Mouse (Mus musculus): Measurements from ENCODE around the gene Arg2. TPM values are rescaled to one million over a fixed set of nuclear protein-coding genes. Genes with fewer than 3 reads are reported as not detected.
A peak's percentile ranks its signal among the peaks of the same experiment; 100 is the strongest.

Arg2 gene
- polyA plus RNA-seq, 1 experiment from 2014 or later: 0.14 TPM

GRCm38 (mm10) chr12:79192193-79192592 lies 61.6 kb downstream of the Arg2 start, which contains the start of gene Rdh11:
Gene Rdh11, minus strand, starts transcription at chr12:79192293.
- Histone ChIP-seq H3K9ac (ENCODE audit: low read length) (peak within 1 kb of the TSS; percentile 77), H3K4me2 (ENCODE audit: low read length) (peak within 1 kb of the TSS; percentile 95), H3K4me3 (ENCODE audit: control insufficient read depth in 1 of 2, insufficient read depth in 1 of 2, low read depth in 1 of 2, low read length in 2 of 2) (peak within 1 kb of the TSS; percentile 53 to 59), H3K4me1 (ENCODE audit: control insufficient read depth in 2 of 2, insufficient read depth in 2 of 2, low read length in 2 of 2) (peaks cover 6 to 15% of the 10 kb centered on the region in 2 experiments; a peak in 3 of 4 replicates), H3K27me3 (ENCODE audit: control insufficient read depth, insufficient read depth, low read length) (no peaks in the 10 kb centered on the region), H3K27ac (replicated peaks in 1 of 2; ENCODE audit: control insufficient read depth in 1 of 2, insufficient read depth in 1 of 2, low read depth in 2 of 2, low read length in 2 of 2) (peak within 1 kb of the TSS; percentile 24 to 55; a peak in 3 of 4 replicates), H3K36me3 (ENCODE audit: control insufficient read depth, insufficient read depth, low read length) (peaks cover 15% of the 10 kb centered on the region), H3K9me3 (ENCODE audit: control insufficient read depth, low read length) (no peaks in the 10 kb centered on the region)
- WGBS: 65% methylated on average over 6 of the region's 6 CpGs
- no peak for ATAC-seq (ENCODE audit: insufficient number of reproducible peaks, insufficient read depth, low FRiP score, low read depth)

- H3K9me3 ChIP-seq (ENCODE audit: control insufficient read depth, low read length): no peaks in the 10 kb centered on the region
- no peak overlapping the region for H3K4me2 ChIP-seq (ENCODE audit: low read length)
- H3K27ac ChIP-seq (replicated peaks in 1 of 2; ENCODE audit: control insufficient read depth in 1 of 2, insufficient read depth in 1 of 2, low read depth in 2 of 2, low read length in 2 of 2): no peak overlapping the region
- peaks cover 3% of the 10 kb centered on the region; the same call in 1 of the 2 replicates for H3K36me3 ChIP-seq (ENCODE audit: control insufficient read depth, insufficient read depth, low read length)
- H3K4me3 ChIP-seq (ENCODE audit: control insufficient read depth in 1 of 2, insufficient read depth in 1 of 2, low read depth in 1 of 2, low read length in 2 of 2): no peak overlapping the region
- no peak for ATAC-seq (ENCODE audit: insufficient number of reproducible peaks, insufficient read depth, low FRiP score, low read depth)
- H3K27me3 ChIP-seq (ENCODE audit: control insufficient read depth, insufficient read depth, low read length): no peaks in the 10 kb centered on the region
- no peak overlapping the region for H3K9ac ChIP-seq (ENCODE audit: low read length)
- peaks cover 6 to 15% of the 10 kb centered on the region in 2 experiments; a peak in 3 of 4 replicates for H3K4me1 ChIP-seq (ENCODE audit: control insufficient read depth in 2 of 2, insufficient read depth in 2 of 2, low read length in 2 of 2)
- 9% methylated on average over 3 of the region's 3 CpGs for WGBS
Observed at GRCm38 (mm10) chr12:79193441-79193840, 62.9 kb downstream of the Arg2 start.

GRCm38 (mm10) chr12:79197105-79197504 lies 66.5 kb downstream of the Arg2 start:
- H3K4me1 ChIP-seq (ENCODE audit: control insufficient read depth in 2 of 2, insufficient read depth in 2 of 2, low read length in 2 of 2): no peaks in the 10 kb centered on the region
- H3K9ac ChIP-seq (ENCODE audit: low read length): no peak overlapping the region
- H3K27me3 ChIP-seq (ENCODE audit: control insufficient read depth, insufficient read depth, low read length): no peaks in the 10 kb centered on the region
- no peaks in the 10 kb centered on the region for H3K36me3 ChIP-seq (ENCODE audit: control insufficient read depth, insufficient read depth, low read length)
- no peaks in the 10 kb centered on the region for H3K9me3 ChIP-seq (ENCODE audit: control insufficient read depth, low read length)
- no peak for ATAC-seq (ENCODE audit: insufficient number of reproducible peaks, insufficient read depth, low FRiP score, low read depth)
- H3K27ac ChIP-seq (replicated peaks in 1 of 2; ENCODE audit: control insufficient read depth in 1 of 2, insufficient read depth in 1 of 2, low read depth in 2 of 2, low read length in 2 of 2): no peak overlapping the region
- H3K4me3 ChIP-seq (ENCODE audit: control insufficient read depth in 1 of 2, insufficient read depth in 1 of 2, low read depth in 1 of 2, low read length in 2 of 2): no peak overlapping the region
- 74% methylated on average over 5 of the region's 5 CpGs for WGBS
- no peak overlapping the region for H3K4me2 ChIP-seq (ENCODE audit: low read length)

GRCm38 (mm10) chr12:79201882-79202281 lies 71.3 kb downstream of the Arg2 start:
- H3K4me3 ChIP-seq (ENCODE audit: control insufficient read depth in 1 of 2, insufficient read depth in 1 of 2, low read depth in 1 of 2, low read length in 2 of 2): no peak overlapping the region
- no peaks in the 10 kb centered on the region for H3K27me3 ChIP-seq (ENCODE audit: control insufficient read depth, insufficient read depth, low read length)
- WGBS: 56% methylated on average over 3 of the region's 3 CpGs
- no peak overlapping the region for H3K9ac ChIP-seq (ENCODE audit: low read length)
- no peak overlapping the region for H3K27ac ChIP-seq (replicated peaks in 1 of 2; ENCODE audit: control insufficient read depth in 1 of 2, insufficient read depth in 1 of 2, low read depth in 2 of 2, low read length in 2 of 2)
- H3K9me3 ChIP-seq (ENCODE audit: control insufficient read depth, low read length): no peaks in the 10 kb centered on the region
- no peak for ATAC-seq (ENCODE audit: insufficient number of reproducible peaks, insufficient read depth, low FRiP score, low read depth)
- no peaks in the 10 kb centered on the region for H3K36me3 ChIP-seq (ENCODE audit: control insufficient read depth, insufficient read depth, low read length)
- H3K4me2 ChIP-seq (ENCODE audit: low read length): no peak overlapping the region
- no peaks in the 10 kb centered on the region for H3K4me1 ChIP-seq (ENCODE audit: control insufficient read depth in 2 of 2, insufficient read depth in 2 of 2, low read length in 2 of 2)

Other genes starting within 250 kb of the Arg2 start
- 2.1 and 2.5 TPM in 2 replicates for gene Plek2, start 223.8 kb upstream of the Arg2 start, polyA plus RNA-seq (2014; fragmentation: Nextera tagmentation; extraction: Ambion mirVana)
- gene Tmem229b, start 123.2 kb upstream of the Arg2 start, polyA plus RNA-seq (2014; fragmentation: Nextera tagmentation; extraction: Ambion mirVana): 1.8 and 2.2 TPM in 2 replicates
- 2.4 and 2.6 TPM in 2 replicates for gene Plekhh1, start 101.6 kb upstream of the Arg2 start, polyA plus RNA-seq (2014; fragmentation: Nextera tagmentation; extraction: Ambion mirVana)
- gene Pigh, start 41.1 kb upstream of the Arg2 start, polyA plus RNA-seq (2014; fragmentation: Nextera tagmentation; extraction: Ambion mirVana): 14.3 and 14.8 TPM in 2 replicates
- 88.9 and 89.1 TPM in 2 replicates for gene Vti1b, start 41.9 kb downstream of the Arg2 start, polyA plus RNA-seq (2014; fragmentation: Nextera tagmentation; extraction: Ambion mirVana)
- 14.8 and 16.7 TPM in 2 replicates for gene Rdh11, start 61.5 kb downstream of the Arg2 start, polyA plus RNA-seq (2014; fragmentation: Nextera tagmentation; extraction: Ambion mirVana)
- gene Rdh12, start 78.1 kb downstream of the Arg2 start, polyA plus RNA-seq (2014; fragmentation: Nextera tagmentation; extraction: Ambion mirVana): 0.32 and 0.77 TPM in 2 replicates
- gene Zfyve26, start 165.5 kb downstream of the Arg2 start, polyA plus RNA-seq (2014; fragmentation: Nextera tagmentation; extraction: Ambion mirVana): 11.1 and 11.2 TPM in 2 replicates
- gene Rad51b, start 166.5 kb downstream of the Arg2 start, polyA plus RNA-seq (2014; fragmentation: Nextera tagmentation; extraction: Ambion mirVana): 4.2 and 4.4 TPM in 2 replicates